Mouse (Mus musculus): ENCODE results near the gene Yjefn3.
"Not testable (repeated sequence)": the region's sequence is repeated elsewhere in the genome, so short reads cannot be mapped to it uniquely, and the experiment has no call there.

The Yjefn3 gene

GRCm38 (mm10) chr8:69902163-69903062 lies at the start of gene Yjefn3, which contains the start of the genes Tssk6 and Ndufa13:
Gene Yjefn3, minus strand, starts transcription at chr8:69902712.
Gene Tssk6, plus strand, starts transcription at chr8:69902184.
Gene Ndufa13, minus strand, starts transcription at chr8:69902558.
- peak; percentile 60 for DNase-seq

- DNase-seq = no peak
Measured at GRCm38 (mm10) chr8:69950300-69950699, 47.8 kb upstream of the Yjefn3 start.

GRCm38 (mm10) chr8:69942495-69942894 lies 40.0 kb upstream of the Yjefn3 start:
- DNase-seq = not testable (repeated sequence)

- DNase-seq = peak; percentile 48
Measured at GRCm38 (mm10) chr8:69940386-69940785, 37.9 kb upstream of the Yjefn3 start.

- DNase-seq = no peak
Measured at GRCm38 (mm10) chr8:69939633-69940032, 37.1 kb upstream of the Yjefn3 start.

- DNase-seq = no peak
Measured at GRCm38 (mm10) chr8:69938245-69938982, 35.9 kb upstream of the Yjefn3 start.

GRCm38 (mm10) chr8:69937466-69937865 lies 35.0 kb upstream of the Yjefn3 start:
- no peak for DNase-seq

GRCm38 (mm10) chr8:69936050-69936794 lies 33.7 kb upstream of the Yjefn3 start:
- no peak for DNase-seq

- DNase-seq = no peak
Measured at GRCm38 (mm10) chr8:69935431-69935830, 32.9 kb upstream of the Yjefn3 start.

- DNase-seq = no peak
Measured at GRCm38 (mm10) chr8:69934582-69934981, 32.1 kb upstream of the Yjefn3 start.

- no peak for DNase-seq
Measured at GRCm38 (mm10) chr8:69933811-69934210, 31.3 kb upstream of the Yjefn3 start.

GRCm38 (mm10) chr8:69926901-69927300 lies 24.4 kb upstream of the Yjefn3 start:
- DNase-seq = no peak

- no peak for DNase-seq
Measured at GRCm38 (mm10) chr8:69923986-69924385, 21.5 kb upstream of the Yjefn3 start.

GRCm38 (mm10) chr8:69921141-69921540 lies 18.6 kb upstream of the Yjefn3 start:
- no peak for DNase-seq

GRCm38 (mm10) chr8:69919876-69920662 lies 17.6 kb upstream of the Yjefn3 start:
- peak; percentile 56 for DNase-seq

GRCm38 (mm10) chr8:69919010-69919409 lies 16.5 kb upstream of the Yjefn3 start:
- DNase-seq = peak; percentile 82

- DNase-seq = no peak
Measured at GRCm38 (mm10) chr8:69918506-69918905, 16.0 kb upstream of the Yjefn3 start.

GRCm38 (mm10) chr8:69915748-69916147 lies 13.2 kb upstream of the Yjefn3 start:
- no peak for DNase-seq

GRCm38 (mm10) chr8:69914526-69914925 lies 12.0 kb upstream of the Yjefn3 start:
- no peak for DNase-seq

GRCm38 (mm10) chr8:69912478-69913074 lies 10.1 kb upstream of the Yjefn3 start:
- DNase-seq = no peak

- no peak for DNase-seq
Measured at GRCm38 (mm10) chr8:69911917-69912316, 9.4 kb upstream of the Yjefn3 start.

- DNase-seq = no peak
Measured at GRCm38 (mm10) chr8:69907106-69907505, 4.6 kb upstream of the Yjefn3 start.

Data from thymus, postnatal 25 days (tissue).